Mouse (Mus musculus) CH12.LX (cell line): ENCODE results near the gene Narfl. TPM values are rescaled to one million over a fixed set of nuclear protein-coding genes. Genes with fewer than 3 reads are reported as not detected.
A peak's percentile ranks its signal among the peaks of the same experiment; 100 is the strongest.

Experiments used
- DNase-seq: peaks from one replicate; pipeline ENCODE4 v3.0.0-alpha.2; 2013; ENCODE audit errors: extremely low read depth
- H3K27ac ChIP-seq: 2 replicates; pipeline ENCODE4 v1.5.1; 2012; ENCODE audit warnings: low read depth, mild to moderate bottlenecking, control low read depth, moderate library complexity; ENCODE audit not compliant: insufficient read depth
- H3K27me3 ChIP-seq: replicated peaks from 2 replicates; pipeline ENCODE3; 2012; ENCODE audit warnings: inconsistent platforms
- H3K36me3 ChIP-seq, 2 experiments: replicated peaks in 1 of 2; 2 replicates each; pipeline versions ENCODE3 to v1.6.1; 2012; ENCODE audit warnings: inconsistent platforms in 1 of 2, low read length in 1 of 2, mild to moderate bottlenecking in 1 of 2, mixed read lengths in 1 of 2, moderate library complexity in 1 of 2; ENCODE audit not compliant: control insufficient read depth in 1 of 2, insufficient read depth in 1 of 2
- H3K4me1 ChIP-seq, 2 experiments: 2 replicates each; pipeline ENCODE4 v1.6.1; 2012; ENCODE audit warnings: inconsistent platforms in 1 of 2, moderate library complexity in 1 of 2; ENCODE audit not compliant: insufficient read depth in 2 of 2, control insufficient read depth in 1 of 2
- H3K4me2 ChIP-seq: 2 replicates; pipeline ENCODE4 v1.6.1; 2012; ENCODE audit warnings: low read depth, mild to moderate bottlenecking, control low read depth; ENCODE audit not compliant: poor library complexity, insufficient read depth, severe bottlenecking
- H3K4me3 ChIP-seq, 3 experiments: fragments of 150-350 bp in 1 of 3; sonication (generic) in 1 of 3; replicated peaks in 1 of 3; 2 replicates each; pipeline versions ENCODE3 to v1.5.1; 2011 to 2012; ENCODE audit warnings: low read depth in 2 of 3, low read length in 2 of 3, mild to moderate bottlenecking in 2 of 3, moderate library complexity in 2 of 3, control low read depth in 1 of 3, improper control_type of control experiment in 1 of 3, inconsistent platforms in 1 of 3, mixed read lengths in 1 of 3; ENCODE audit not compliant: poor library complexity in 1 of 3
- H3K79me2 ChIP-seq: replicated peaks from 2 replicates; pipeline ENCODE4 v1.6.1; 2012; ENCODE audit warnings: mild to moderate bottlenecking, moderate library complexity; ENCODE audit not compliant: control insufficient read depth, poor library complexity, insufficient read depth, severe bottlenecking; ENCODE audit errors: extremely low read depth
- H3K9ac ChIP-seq: 2 replicates; pipeline ENCODE4 v1.6.1; 2012; ENCODE audit warnings: low read depth, mild to moderate bottlenecking, control low read depth, moderate library complexity; ENCODE audit not compliant: insufficient read depth
- H3K9me3 ChIP-seq: replicated peaks from 2 replicates; pipeline ENCODE3; 2012; ENCODE audit warnings: low read length, inconsistent platforms, mixed read lengths
- CHD2 ChIP-seq: IDR thresholded peaks from 2 replicates; pipeline ENCODE4 v1.6.1; 2011; ENCODE audit warnings: low read length, improper control_type of control experiment
- E2F4 ChIP-seq: IDR thresholded peaks from 2 replicates; pipeline ENCODE4 v1.6.1; 2011; ENCODE audit warnings: low read depth, low read length, improper control_type of control experiment; ENCODE audit not compliant: insufficient replicate concordance
- EP300 ChIP-seq: IDR thresholded peaks from 2 replicates; pipeline ENCODE4 v1.6.1; 2011; ENCODE audit warnings: low read length, improper control_type of control experiment
- ETS1 ChIP-seq: conservative IDR thresholded peaks from 2 replicates; pipeline ENCODE4 v1.6.1; 2012; ENCODE audit warnings: low read depth, mild to moderate bottlenecking, inconsistent platforms, low read length, improper control_type of control experiment, moderate library complexity
- HCFC1 ChIP-seq: IDR thresholded peaks from 2 replicates; pipeline ENCODE4 v1.6.1; 2012; ENCODE audit warnings: low read depth, mild to moderate bottlenecking, inconsistent platforms, low read length, improper control_type of control experiment
- IRF4 ChIP-seq: IDR thresholded peaks from 2 replicates; pipeline ENCODE4 v1.6.1; 2014; ENCODE audit warnings: low read depth, mild to moderate bottlenecking, inconsistent platforms, low read length, improper control_type of control experiment
- JUN ChIP-seq: IDR thresholded peaks from 2 replicates; pipeline ENCODE4 v1.6.1; 2011; ENCODE audit warnings: low read depth, mild to moderate bottlenecking, low read length, improper control_type of control experiment, moderate library complexity; ENCODE audit not compliant: insufficient read depth
- MAFK ChIP-seq: IDR thresholded peaks from 2 replicates; pipeline ENCODE4 v1.6.1; 2011; ENCODE audit warnings: low read length, improper control_type of control experiment; ENCODE audit not compliant: insufficient replicate concordance
- MAX ChIP-seq: IDR thresholded peaks from 2 replicates; pipeline ENCODE4 v1.6.1; 2011; ENCODE audit warnings: low read length, improper control_type of control experiment
- MAZ ChIP-seq: IDR thresholded peaks from 2 replicates; pipeline ENCODE4 v1.6.1; 2012; ENCODE audit warnings: low read depth, mild to moderate bottlenecking, inconsistent platforms, low read length, improper control_type of control experiment, moderate library complexity
- MEF2A ChIP-seq: IDR thresholded peaks from 2 replicates; pipeline ENCODE4 v1.6.1; 2014; ENCODE audit warnings: low read depth, mild to moderate bottlenecking, inconsistent platforms, low read length, improper control_type of control experiment, borderline replicate concordance
- MXI1 ChIP-seq: IDR thresholded peaks from 2 replicates; pipeline ENCODE4 v1.6.1; 2011; ENCODE audit warnings: mild to moderate bottlenecking, low read depth, low read length, improper control_type of control experiment
- NELFE ChIP-seq: IDR thresholded peaks from 2 replicates; pipeline ENCODE4 v1.6.1; 2011; ENCODE audit warnings: low read depth, low read length, improper control_type of control experiment
- SIN3A ChIP-seq: IDR thresholded peaks from 2 replicates; pipeline ENCODE4 v1.6.1; 2012; ENCODE audit warnings: low read length, improper control_type of control experiment, inconsistent platforms
- TCF12 ChIP-seq: IDR thresholded peaks from 2 replicates; pipeline ENCODE4 v1.6.1; 2014; ENCODE audit warnings: low read depth, mild to moderate bottlenecking, inconsistent platforms, low read length, improper control_type of control experiment
- UBTF ChIP-seq: IDR thresholded peaks from 2 replicates; pipeline ENCODE4 v1.6.1; 2012; ENCODE audit warnings: low read depth, mild to moderate bottlenecking, inconsistent platforms, low read length, improper control_type of control experiment, moderate library complexity
- USF2 ChIP-seq: conservative IDR thresholded peaks from 2 replicates; pipeline ENCODE4 v1.6.1; 2011; ENCODE audit warnings: low read depth, low read length, improper control_type of control experiment
- ZKSCAN1 ChIP-seq: IDR thresholded peaks from 2 replicates; pipeline ENCODE4 v1.6.1; 2012; ENCODE audit warnings: low read depth, inconsistent platforms, low read length, improper control_type of control experiment, borderline replicate concordance
- ZNF384 ChIP-seq: IDR thresholded peaks from 2 replicates; pipeline ENCODE4 v1.6.1; 2012; ENCODE audit warnings: low read depth, low read length, improper control_type of control experiment, inconsistent platforms
- dilution Hi-C: fragments of 300-500 bp; cut with MboI; formaldehyde crosslinking; loops from 2 replicates; pipeline ENCODE4 v1.14.3; 2020; ENCODE audit warnings: low sequenced_read_pairs; ENCODE audit not compliant: extremely low pct_unique_long_range_greater_than_20kb, extremely low pct_ligation_motif_present
- in situ Hi-C: fragments of 300-500 bp; cut with MboI; formaldehyde crosslinking; loops from 3 replicates; pipeline ENCODE4 v1.14.3; 2019; ENCODE audit warnings: low sequenced_read_pairs, low pct_ligation_motif_present, low pct_unique_long_range_greater_than_20kb, mixed read lengths
- polyA plus RNA-seq: library from polyadenylated mRNA; unstranded; fragments of >175 nt; gene quantifications from 2 replicates; pipeline ENCODE4 v1.2.1, GENCODE M21; 2012; ENCODE audit warnings: low read depth; ENCODE audit not compliant: insufficient read length
- total RNA-seq, 2 experiments: library from RNA; depleted of rRNA; stranded (reverse); fragments of 300-350 nt in 1 of 2; fragments of >200 nt in 1 of 2; gene quantifications; 2 replicates each; pipeline ENCODE4 v1.2.3; 2012 to 2014

Gene Narfl
- total and polyA plus RNA-seq, 3 experiments = 13.3 to 22.0 (median 16.5) TPM

- no peak overlapping the region for H3K9ac ChIP-seq
- H3K9me3 ChIP-seq = no peaks in the 10 kb centered on the region
- no peak for TF ChIP-seq MAFK
- TF ChIP-seq TCF12 = no peak
- no peak for TF ChIP-seq HCFC1
- TF ChIP-seq IRF4 = no peak
- no peak for TF ChIP-seq MAX
- no peak for TF ChIP-seq ZKSCAN1
- no peak for TF ChIP-seq ZNF384
- TF ChIP-seq MEF2A = no peak
- no peak for TF ChIP-seq CHD2
- TF ChIP-seq MXI1 = no peak
- no peak for TF ChIP-seq NELFE
- TF ChIP-seq SIN3A = no peak
- TF ChIP-seq UBTF = no peak
- no peak for TF ChIP-seq EP300
- no peak for TF ChIP-seq ETS1
- TF ChIP-seq, all 38 proteins: peak for 0
- dilution Hi-C loops (no loop called here), in situ Hi-C loops (no loop called here)
- Histone ChIP-seq H3K4me2 (no peak overlapping the region), H3K79me2 (0 out of 2 replicates have a peak, but pooled peaks cover 3% of the 10 kb centered on the region), H3K36me3 (peaks cover 41 to 70% of the 10 kb centered on the region in 2 experiments), H3K4me3 (no peak overlapping the region), H3K27me3 (no peaks in the 10 kb centered on the region), H3K27ac (no peak overlapping the region), H3K4me1 (peaks cover 7 to 27% of the 10 kb centered on the region in 2 experiments)
- DNase-seq = no peak
Observed at GRCm38 (mm10) chr17:25786781-25787504, 13.4 kb downstream of the Narfl start.

- in situ Hi-C loops = loop anchor here (10.0 kb wide), 1 partner anchor 57 kb away; the partner anchor contains the start of gene Mslnl
- peak overlapping the region; percentile 67 to 83 (median 76) for H3K4me3 ChIP-seq
- dilution Hi-C loops = no loop called here
- H3K4me1 ChIP-seq = peaks cover 14 to 29% of the 10 kb centered on the region in 2 experiments
- 0 out of 2 replicates have a peak, but pooled peaks cover 3% of the 10 kb centered on the region for H3K79me2 ChIP-seq
- peaks cover 17 to 50% of the 10 kb centered on the region in 2 experiments for H3K36me3 ChIP-seq
- H3K4me2 ChIP-seq = peak overlapping the region; percentile 71
- TF ChIP-seq ZNF384 (no peak), E2F4 (no peak), ETS1 (no peak), MXI1 (no peak), MAZ (no peak), SIN3A (no peak), USF2 (no peak), JUN (no peak)
- no peaks in the 10 kb centered on the region for H3K27me3 ChIP-seq
- H3K27ac ChIP-seq = no peak overlapping the region
- no peak for DNase-seq
- H3K9me3 ChIP-seq = no peaks in the 10 kb centered on the region
- peak overlapping the region; percentile 42 for H3K9ac ChIP-seq
Observed at GRCm38 (mm10) chr17:25791320-25791842, 17.8 kb downstream of the Narfl start.
